Mouse (Mus musculus): ENCODE results near the gene Upk3b. TPM values are rescaled to one million over a fixed set of nuclear protein-coding genes. Genes with fewer than 3 reads are reported as not detected.

Upk3b gene
- polyA plus RNA-seq, 1 experiment: 0.88 TPM

- H3K36me3 ChIP-seq (ENCODE audit: control insufficient read depth, insufficient read depth, low read length): no peaks in the 10 kb centered on the region; the same call in 1 of the 2 replicates
These were observed 37.1 kb upstream of the Upk3b start for GRCm38 (mm10) chr5:136001222-136001621.

GRCm38 (mm10) chr5:136002325-136002724 lies 36.0 kb upstream of the Upk3b start:
- peaks cover 2% of the 10 kb centered on the region; the same call in 1 of the 2 replicates for H3K4me1 ChIP-seq (ENCODE audit: control insufficient read depth, insufficient read depth, low read length)
- no peaks in the 10 kb centered on the region; the same call in 1 of the 2 replicates for H3K36me3 ChIP-seq (ENCODE audit: control insufficient read depth, insufficient read depth, low read length)
- TF ChIP-seq POLR2A (IDR thresholded peaks at IDR 0.05; ENCODE audit: control insufficient read depth, low read depth, low read length) (no peak), CTCF (IDR thresholded peaks at IDR 0.05; ENCODE audit: control insufficient read depth, insufficient read depth, insufficient replicate concordance, low read depth, low read length) (no peak)
- no peaks in the 10 kb centered on the region for H3K27me3 ChIP-seq (ENCODE audit: control insufficient read depth, insufficient read depth, low read length)
- no peak overlapping the region for H3K4me3 ChIP-seq (ENCODE audit: control insufficient read depth, low read depth, low read length)
- H3K27ac ChIP-seq (ENCODE audit: control insufficient read depth, insufficient read depth, low read depth, low read length): no peak overlapping the region; the same call in 1 of the 2 replicates

More at GRCm38 (mm10) chr5:136001222-136001621, 37.1 kb upstream of the Upk3b start:
- TF ChIP-seq POLR2A (IDR thresholded peaks at IDR 0.05; ENCODE audit: control insufficient read depth, low read depth, low read length) (no peak), CTCF (IDR thresholded peaks at IDR 0.05; ENCODE audit: control insufficient read depth, insufficient read depth, insufficient replicate concordance, low read depth, low read length) (no peak)
- no peak overlapping the region for H3K4me3 ChIP-seq (ENCODE audit: control insufficient read depth, low read depth, low read length)
- no peak overlapping the region for H3K27ac ChIP-seq (ENCODE audit: control insufficient read depth, insufficient read depth, low read depth, low read length)
- no peaks in the 10 kb centered on the region for H3K4me1 ChIP-seq (ENCODE audit: control insufficient read depth, insufficient read depth, low read length)
- no peaks in the 10 kb centered on the region for H3K27me3 ChIP-seq (ENCODE audit: control insufficient read depth, insufficient read depth, low read length)

GRCm38 (mm10) chr5:136002751-136003151 lies 35.5 kb upstream of the Upk3b start:
- Histone ChIP-seq H3K27me3 (ENCODE audit: control insufficient read depth, insufficient read depth, low read length) (no peaks in the 10 kb centered on the region), H3K27ac (ENCODE audit: control insufficient read depth, insufficient read depth, low read depth, low read length) (no peak overlapping the region), H3K4me1 (ENCODE audit: control insufficient read depth, insufficient read depth, low read length) (peaks cover 2% of the 10 kb centered on the region; the same call in 1 of the 2 replicates), H3K4me3 (ENCODE audit: control insufficient read depth, low read depth, low read length) (no peak overlapping the region), H3K36me3 (ENCODE audit: control insufficient read depth, insufficient read depth, low read length) (no peaks in the 10 kb centered on the region; the same call in 1 of the 2 replicates)
- TF ChIP-seq POLR2A (IDR thresholded peaks at IDR 0.05; ENCODE audit: control insufficient read depth, low read depth, low read length) (no peak), CTCF (IDR thresholded peaks at IDR 0.05; ENCODE audit: control insufficient read depth, insufficient read depth, insufficient replicate concordance, low read depth, low read length) (no peak)

GRCm38 (mm10) chr5:136004537-136004936 lies 33.8 kb upstream of the Upk3b start:
- H3K4me1 ChIP-seq (ENCODE audit: control insufficient read depth, insufficient read depth, low read length): peaks cover 2% of the 10 kb centered on the region; the same call in 1 of the 2 replicates
- H3K27ac ChIP-seq (ENCODE audit: control insufficient read depth, insufficient read depth, low read depth, low read length): no peak overlapping the region
- H3K4me3 ChIP-seq (ENCODE audit: control insufficient read depth, low read depth, low read length): no peak overlapping the region
- TF ChIP-seq POLR2A (IDR thresholded peaks at IDR 0.05; ENCODE audit: control insufficient read depth, low read depth, low read length): no peak
- no peak for TF ChIP-seq CTCF (IDR thresholded peaks at IDR 0.05; ENCODE audit: control insufficient read depth, insufficient read depth, insufficient replicate concordance, low read depth, low read length)
- no peaks in the 10 kb centered on the region for H3K27me3 ChIP-seq (ENCODE audit: control insufficient read depth, insufficient read depth, low read length)
- no peaks in the 10 kb centered on the region; the same call in 1 of the 2 replicates for H3K36me3 ChIP-seq (ENCODE audit: control insufficient read depth, insufficient read depth, low read length)

GRCm38 (mm10) chr5:136007745-136008144 lies 30.6 kb upstream of the Upk3b start:
- Histone ChIP-seq H3K4me1 (ENCODE audit: control insufficient read depth, insufficient read depth, low read length) (peaks cover 2% of the 10 kb centered on the region; the same call in 1 of the 2 replicates), H3K27ac (ENCODE audit: control insufficient read depth, insufficient read depth, low read depth, low read length) (no peak overlapping the region), H3K27me3 (ENCODE audit: control insufficient read depth, insufficient read depth, low read length) (no peaks in the 10 kb centered on the region), H3K4me3 (ENCODE audit: control insufficient read depth, low read depth, low read length) (no peak overlapping the region), H3K36me3 (ENCODE audit: control insufficient read depth, insufficient read depth, low read length) (no peaks in the 10 kb centered on the region; the same call in 1 of the 2 replicates)
- TF ChIP-seq CTCF (IDR thresholded peaks at IDR 0.05; ENCODE audit: control insufficient read depth, insufficient read depth, insufficient replicate concordance, low read depth, low read length) (no peak), POLR2A (IDR thresholded peaks at IDR 0.05; ENCODE audit: control insufficient read depth, low read depth, low read length) (no peak)

GRCm38 (mm10) chr5:136014877-136015276 lies 23.4 kb upstream of the Upk3b start:
- TF ChIP-seq CTCF (IDR thresholded peaks at IDR 0.05; ENCODE audit: control insufficient read depth, insufficient read depth, insufficient replicate concordance, low read depth, low read length) (no peak), POLR2A (IDR thresholded peaks at IDR 0.05; ENCODE audit: control insufficient read depth, low read depth, low read length) (peak; percentile 12; the same call in 1 of the 2 replicates)
- Histone ChIP-seq H3K36me3 (ENCODE audit: control insufficient read depth, insufficient read depth, low read length) (no peaks in the 10 kb centered on the region; the same call in 1 of the 2 replicates), H3K27ac (ENCODE audit: control insufficient read depth, insufficient read depth, low read depth, low read length) (peak overlapping the region; percentile 55; the same call in 1 of the 2 replicates)

GRCm38 (mm10) chr5:136015586-136015985 lies 22.7 kb upstream of the Upk3b start:
- no peak for TF ChIP-seq CTCF (IDR thresholded peaks at IDR 0.05; ENCODE audit: control insufficient read depth, insufficient read depth, insufficient replicate concordance, low read depth, low read length)
- TF ChIP-seq POLR2A (IDR thresholded peaks at IDR 0.05; ENCODE audit: control insufficient read depth, low read depth, low read length): no peak
- peak overlapping the region; percentile 49 for H3K27ac ChIP-seq (ENCODE audit: control insufficient read depth, insufficient read depth, low read depth, low read length)
- H3K36me3 ChIP-seq (ENCODE audit: control insufficient read depth, insufficient read depth, low read length): no peaks in the 10 kb centered on the region; the same call in 1 of the 2 replicates

More at GRCm38 (mm10) chr5:136014877-136015276, 23.4 kb upstream of the Upk3b start:
- H3K27me3 ChIP-seq (ENCODE audit: control insufficient read depth, insufficient read depth, low read length): no peaks in the 10 kb centered on the region
- 0 out of 2 replicates have a peak, but pooled peaks cover 2% of the 10 kb centered on the region for H3K4me1 ChIP-seq (ENCODE audit: control insufficient read depth, insufficient read depth, low read length)
- H3K4me3 ChIP-seq (ENCODE audit: control insufficient read depth, low read depth, low read length): no peak overlapping the region

More at GRCm38 (mm10) chr5:136015586-136015985, 22.7 kb upstream of the Upk3b start:
- H3K4me3 ChIP-seq (ENCODE audit: control insufficient read depth, low read depth, low read length): no peak overlapping the region
- 0 out of 2 replicates have a peak, but pooled peaks cover 2% of the 10 kb centered on the region for H3K4me1 ChIP-seq (ENCODE audit: control insufficient read depth, insufficient read depth, low read length)
- no peaks in the 10 kb centered on the region for H3K27me3 ChIP-seq (ENCODE audit: control insufficient read depth, insufficient read depth, low read length)
